Mouse (Mus musculus): ENCODE measurements at regions not wholly inside any gene's neighbourhood (a gene's known extent, or its start where the extent isn't known, plus 50 kb on each side); places are given as distances from the start of the nearest gene placed in this dataset.

- Histone ChIP-seq H3K4me3 (ENCODE audit: low read length) (no peak overlapping the region), H3K27me3 (ENCODE audit: control insufficient read depth, insufficient read depth, low read length) (peaks cover 4% of the 10 kb centered on the region; the same call in 1 of the 2 replicates), H3K36me3 (ENCODE audit: control insufficient read depth, insufficient read depth, low read length) (no peaks in the 10 kb centered on the region), H3K27ac (ENCODE audit: low read depth, low read length) (no peak overlapping the region), H3K9me3 (ENCODE audit: control insufficient read depth, low read length) (no peaks in the 10 kb centered on the region), H3K4me2 (replicated peaks; ENCODE audit: low read depth, low read length) (no peak overlapping the region), H3K4me1 (ENCODE audit: control insufficient read depth, insufficient read depth, low read length) (no peaks in the 10 kb centered on the region; the same call in 1 of the 2 replicates), H3K9ac (ENCODE audit: low read depth, low read length) (no peak overlapping the region)
- ATAC-seq (ENCODE audit: low FRiP score, low TSS enrichment), result no peak
- 66% methylated on average over 13 of the region's 13 CpGs for WGBS
These were observed 52.0 kb upstream of the Skap2 start for GRCm38 (mm10) chr6:52064176-52065015.
